Mouse (Mus musculus): ENCODE results near the gene Rxra.

DNA sequence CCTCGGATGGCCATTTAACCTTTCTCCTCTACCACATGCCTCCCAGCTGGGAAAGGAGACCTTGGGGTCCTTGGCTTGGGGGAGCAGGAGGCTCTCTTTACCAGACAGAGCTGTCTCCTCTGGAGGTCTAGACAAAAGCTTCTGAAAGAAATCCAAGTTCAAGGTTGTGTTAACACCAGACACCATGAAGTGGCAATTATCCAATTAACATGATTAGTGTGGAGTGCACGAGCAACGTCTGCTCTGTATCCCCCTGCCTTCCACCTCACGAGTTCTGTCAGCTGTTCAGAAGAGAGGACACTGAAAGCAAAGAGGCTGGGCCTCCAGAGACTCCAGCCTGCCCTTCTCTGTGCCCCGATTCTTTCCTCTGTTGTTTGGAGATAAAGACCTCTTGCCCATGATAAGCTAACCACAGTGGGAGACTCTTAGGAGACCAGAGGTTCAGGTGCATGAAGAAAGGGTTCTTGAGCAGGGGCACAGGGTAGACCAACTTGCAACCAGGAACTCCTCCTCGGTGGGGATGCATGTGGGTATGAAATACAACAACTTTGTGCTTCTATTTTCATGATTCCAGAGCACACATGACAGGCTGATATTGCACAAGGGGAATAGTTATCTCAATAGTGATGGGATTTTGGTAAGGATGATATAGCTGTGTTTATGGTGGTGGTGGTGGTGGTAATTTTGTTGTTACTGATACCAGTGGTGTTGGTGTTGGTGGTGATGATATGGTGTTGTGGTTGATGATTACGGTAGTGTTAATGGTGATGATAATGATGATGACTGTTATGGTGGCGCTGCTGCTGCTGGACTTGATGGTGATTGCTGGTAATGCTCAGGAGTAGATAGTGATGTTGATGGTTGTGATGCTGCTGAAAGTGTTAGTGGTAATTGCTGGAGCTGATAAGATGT, 21.7 kb upstream of the Rxra start:
- TF ChIP-seq CTCF (IDR thresholded peaks at IDR 0.05; ENCODE audit: control insufficient read depth, insufficient read depth, low read length): no peak
- no peak for TF ChIP-seq POLR2A (IDR thresholded peaks at IDR 0.05; ENCODE audit: borderline replicate concordance, control insufficient read depth, low read depth, low read length)

All from bone marrow, adult 2 months (tissue).